Mouse (Mus musculus): ENCODE data around the gene 4930513O06Rik.

Gene 4930513O06Rik

GRCm38 (mm10) chrX:139085943-139086342 lies at the start of gene 4930513O06Rik:
Gene 4930513O06Rik (plus strand): TSS chrX:139086243.
- DNase-seq (ENCODE audit: low spot score) = no peak

- DNase-seq (ENCODE audit: low spot score) = no peak
Measured at GRCm38 (mm10) chrX:139037666-139038065, 48.4 kb upstream of the 4930513O06Rik start.

GRCm38 (mm10) chrX:139039314-139039713 lies 46.7 kb upstream of the 4930513O06Rik start:
- DNase-seq (ENCODE audit: low spot score) = no peak

GRCm38 (mm10) chrX:139041148-139041547 lies 44.9 kb upstream of the 4930513O06Rik start:
- no peak for DNase-seq (ENCODE audit: low spot score)

- DNase-seq (ENCODE audit: low spot score) = no peak
Measured at GRCm38 (mm10) chrX:139051976-139052375, 34.1 kb upstream of the 4930513O06Rik start.

GRCm38 (mm10) chrX:139053149-139053548 lies 32.9 kb upstream of the 4930513O06Rik start:
- DNase-seq (ENCODE audit: low spot score) = no peak

- DNase-seq (ENCODE audit: low spot score) = no peak
Measured at GRCm38 (mm10) chrX:139064078-139064477, 22.0 kb upstream of the 4930513O06Rik start.

GRCm38 (mm10) chrX:139078493-139078892 lies 7.5 kb upstream of the 4930513O06Rik start:
- no peak for DNase-seq (ENCODE audit: low spot score)

- DNase-seq (ENCODE audit: low spot score) = no peak
Measured at GRCm38 (mm10) chrX:139085077-139085476, 966 bp upstream of the 4930513O06Rik start, which contains the start of gene Serpina7. Gene Serpina7 (minus strand): TSS chrX:139085236.

- no peak for DNase-seq (ENCODE audit: low spot score)
Measured at GRCm38 (mm10) chrX:139097197-139097596, 11.2 kb downstream of the 4930513O06Rik start.

GRCm38 (mm10) chrX:139134031-139134430 lies 48.0 kb downstream of the 4930513O06Rik start:
- DNase-seq (ENCODE audit: low spot score) = no peak
